Mouse (Mus musculus): Measurements from ENCODE around the gene Vsig8. TPM values are rescaled to one million over a fixed set of nuclear protein-coding genes. Genes with fewer than 3 reads are reported as not detected.

Vsig8 gene
- polyA plus RNA-seq, 1 experiment: not detected

DNA sequence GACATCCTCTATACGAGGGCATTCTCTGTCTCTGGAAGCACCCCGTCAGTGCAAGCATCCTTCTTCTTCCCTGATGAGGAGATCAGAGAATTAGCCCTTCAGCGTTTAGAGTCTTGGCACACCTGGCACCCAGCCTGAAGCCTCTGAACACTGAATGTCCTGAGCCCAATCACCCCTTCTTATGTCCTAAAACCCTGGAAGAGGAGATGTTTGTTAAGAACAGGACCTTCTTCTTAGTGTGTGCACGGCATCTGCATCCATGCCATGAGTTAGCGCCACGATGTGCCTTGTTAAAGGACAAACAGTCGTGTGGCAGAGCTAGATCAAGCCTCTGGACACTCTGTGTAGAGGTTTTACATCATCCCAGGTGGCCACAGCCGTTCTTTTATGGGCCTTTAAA lies 26.7 kb downstream of the Vsig8 start:
- H3K4me3 ChIP-seq (ENCODE audit: insufficient read depth, low read length): no peak overlapping the region
- H3K27ac ChIP-seq (ENCODE audit: insufficient read depth, low read length): no peak overlapping the region
- TF ChIP-seq CTCF (IDR thresholded peaks at IDR 0.05; ENCODE audit: borderline replicate concordance, insufficient read depth, low read length) (no peak), POLR2A (IDR thresholded peaks at IDR 0.05; ENCODE audit: low read depth, low read length) (no peak)
- peaks cover 10% of the 10 kb centered on the region for H3K4me1 ChIP-seq (ENCODE audit: control insufficient read depth, insufficient read depth, low read length)

DNA sequence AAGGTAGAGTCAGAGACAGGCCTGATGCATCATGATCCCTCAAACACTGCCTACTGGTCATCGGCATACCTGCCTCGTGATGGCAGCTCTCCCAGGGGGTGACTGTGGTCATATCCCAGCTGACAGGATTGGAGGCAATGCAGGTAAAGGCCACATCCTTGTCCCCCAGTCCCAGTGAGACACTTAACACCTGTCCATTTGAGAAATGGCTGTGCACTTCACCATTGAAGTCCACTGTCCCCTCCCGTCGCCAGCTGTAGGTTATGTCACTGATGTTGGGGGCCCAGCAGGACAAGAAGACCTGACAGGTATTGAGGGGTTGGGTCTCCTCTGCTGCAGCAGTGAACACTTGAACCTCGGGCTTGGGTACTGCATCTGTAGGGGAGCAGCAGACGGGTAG lies 28.5 kb downstream of the Vsig8 start:
- TF ChIP-seq POLR2A (IDR thresholded peaks at IDR 0.05; ENCODE audit: low read depth, low read length) (no peak), CTCF (IDR thresholded peaks at IDR 0.05; ENCODE audit: borderline replicate concordance, insufficient read depth, low read length) (no peak)
- H3K4me3 ChIP-seq (ENCODE audit: insufficient read depth, low read length): no peak overlapping the region
- H3K4me1 ChIP-seq (ENCODE audit: control insufficient read depth, insufficient read depth, low read length): peaks cover 10% of the 10 kb centered on the region
- H3K27ac ChIP-seq (ENCODE audit: insufficient read depth, low read length): no peak overlapping the region

- Histone ChIP-seq H3K4me3 (ENCODE audit: insufficient read depth, low read length) (no peak overlapping the region), H3K27ac (ENCODE audit: insufficient read depth, low read length) (no peak overlapping the region), H3K4me1 (ENCODE audit: control insufficient read depth, insufficient read depth, low read length) (peaks cover 10% of the 10 kb centered on the region)
- no peak for TF ChIP-seq CTCF (IDR thresholded peaks at IDR 0.05; ENCODE audit: borderline replicate concordance, insufficient read depth, low read length)
- TF ChIP-seq POLR2A (IDR thresholded peaks at IDR 0.05; ENCODE audit: low read depth, low read length): no peak
These were observed 29.3 kb downstream of the Vsig8 start for GRCm38 (mm10) chr1:172585026-172585425.

DNA sequence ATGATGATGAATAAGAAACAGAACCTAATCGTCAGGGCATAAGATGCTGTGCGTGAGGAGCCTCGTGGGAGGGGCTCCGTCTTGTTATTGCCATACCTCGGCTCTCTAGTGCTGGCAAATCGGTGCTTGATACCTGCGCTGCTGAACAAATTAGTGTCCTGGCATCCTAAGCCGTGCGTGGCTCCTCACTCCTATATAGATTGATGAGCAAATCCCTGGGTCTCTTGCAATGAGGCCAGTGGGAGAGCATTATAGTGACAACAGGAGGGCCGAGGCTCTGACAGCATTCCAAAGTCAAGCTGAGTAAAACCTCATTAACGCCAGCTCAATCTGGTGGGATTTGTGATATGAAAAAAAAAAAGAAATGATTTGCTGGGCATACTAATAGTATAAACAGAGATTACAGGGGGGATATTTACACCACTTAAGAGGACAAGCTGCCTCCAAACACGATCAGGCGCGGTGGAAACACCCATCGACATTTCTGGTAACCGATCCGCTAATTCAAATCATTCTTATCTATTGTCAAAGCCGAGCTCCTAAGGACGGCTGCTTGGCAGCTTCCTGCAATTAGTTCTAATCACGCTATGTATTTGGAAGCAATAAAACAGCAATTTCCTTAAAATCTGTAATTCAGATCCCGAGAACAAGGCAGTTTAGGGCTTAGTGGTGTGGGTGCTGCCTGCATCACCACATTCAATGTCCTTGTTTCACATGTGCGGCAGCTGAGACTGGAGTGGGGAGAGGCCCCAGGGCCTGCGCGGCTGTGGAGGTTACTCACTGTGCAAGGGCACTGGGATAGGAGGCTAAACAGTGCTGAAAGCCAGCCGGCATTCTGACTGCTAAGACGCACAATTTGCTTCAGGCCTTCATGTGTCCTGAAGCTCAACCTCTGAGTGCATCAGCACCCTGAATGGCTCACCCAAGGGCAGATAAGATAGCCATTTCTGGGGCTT lies 30.2 kb downstream of the Vsig8 start:
- TF ChIP-seq POLR2A (IDR thresholded peaks at IDR 0.05; ENCODE audit: low read depth, low read length): no peak
- TF ChIP-seq CTCF (IDR thresholded peaks at IDR 0.05; ENCODE audit: borderline replicate concordance, insufficient read depth, low read length): no peak
- no peak overlapping the region for H3K4me3 ChIP-seq (ENCODE audit: insufficient read depth, low read length)

GRCm38 (mm10) chr1:172590385-172590784 lies 34.6 kb downstream of the Vsig8 start, which contains the start of gene Slamf8:
Gene Slamf8, minus strand, starts transcription at chr1:172590568.
- TF ChIP-seq CTCF (IDR thresholded peaks at IDR 0.05; ENCODE audit: borderline replicate concordance, insufficient read depth, low read length) (no peak), POLR2A (IDR thresholded peaks at IDR 0.05; ENCODE audit: low read depth, low read length) (no peak)

More for the DNA sequence above, 30.2 kb downstream of the Vsig8 start:
- H3K4me1 ChIP-seq (ENCODE audit: control insufficient read depth, insufficient read depth, low read length): peaks cover 7% of the 10 kb centered on the region
- H3K27ac ChIP-seq (ENCODE audit: insufficient read depth, low read length): no peak overlapping the region

GRCm38 (mm10) chr1:172593321-172593720 lies 37.6 kb downstream of the Vsig8 start:
- no peaks in the 10 kb centered on the region for H3K4me1 ChIP-seq (ENCODE audit: control insufficient read depth, insufficient read depth, low read length)
- no peak overlapping the region for H3K27ac ChIP-seq (ENCODE audit: insufficient read depth, low read length)
- no peak overlapping the region for H3K4me3 ChIP-seq (ENCODE audit: insufficient read depth, low read length)
- TF ChIP-seq CTCF (IDR thresholded peaks at IDR 0.05; ENCODE audit: borderline replicate concordance, insufficient read depth, low read length) (no peak), POLR2A (IDR thresholded peaks at IDR 0.05; ENCODE audit: low read depth, low read length) (no peak)

More at GRCm38 (mm10) chr1:172590385-172590784, 34.6 kb downstream of the Vsig8 start, which contains the start of gene Slamf8:
- Histone ChIP-seq H3K4me3 (ENCODE audit: insufficient read depth, low read length) (no peak within 1 kb of the TSS), H3K4me1 (ENCODE audit: control insufficient read depth, insufficient read depth, low read length) (no peaks in the 10 kb centered on the region), H3K27ac (ENCODE audit: insufficient read depth, low read length) (no peak within 1 kb of the TSS)

- Histone ChIP-seq H3K27ac (ENCODE audit: insufficient read depth, low read length) (no peak overlapping the region), H3K4me3 (ENCODE audit: insufficient read depth, low read length) (no peak overlapping the region)
- TF ChIP-seq POLR2A (IDR thresholded peaks at IDR 0.05; ENCODE audit: low read depth, low read length) (no peak), CTCF (IDR thresholded peaks at IDR 0.05; ENCODE audit: borderline replicate concordance, insufficient read depth, low read length) (no peak)
These were observed 38.2 kb downstream of the Vsig8 start for GRCm38 (mm10) chr1:172593956-172594355.

GRCm38 (mm10) chr1:172594495-172594894 lies 38.8 kb downstream of the Vsig8 start:
- Histone ChIP-seq H3K4me1 (ENCODE audit: control insufficient read depth, insufficient read depth, low read length) (no peaks in the 10 kb centered on the region), H3K27ac (ENCODE audit: insufficient read depth, low read length) (no peak overlapping the region), H3K4me3 (ENCODE audit: insufficient read depth, low read length) (no peak overlapping the region)
- 0 out of 2 replicates have a peak, but pooled peaks have one; percentile 11 for TF ChIP-seq CTCF (IDR thresholded peaks at IDR 0.05; ENCODE audit: borderline replicate concordance, insufficient read depth, low read length)
- TF ChIP-seq POLR2A (IDR thresholded peaks at IDR 0.05; ENCODE audit: low read depth, low read length): no peak

More at GRCm38 (mm10) chr1:172593956-172594355, 38.2 kb downstream of the Vsig8 start:
- no peaks in the 10 kb centered on the region for H3K4me1 ChIP-seq (ENCODE audit: control insufficient read depth, insufficient read depth, low read length)

- TF ChIP-seq CTCF (IDR thresholded peaks at IDR 0.05; ENCODE audit: borderline replicate concordance, insufficient read depth, low read length) (no peak), POLR2A (IDR thresholded peaks at IDR 0.05; ENCODE audit: low read depth, low read length) (no peak)
- H3K4me1 ChIP-seq (ENCODE audit: control insufficient read depth, insufficient read depth, low read length): no peaks in the 10 kb centered on the region
- no peak within 1 kb of the TSS for H3K4me3 ChIP-seq (ENCODE audit: insufficient read depth, low read length)
- no peak within 1 kb of the TSS for H3K27ac ChIP-seq (ENCODE audit: insufficient read depth, low read length)
These were observed 46.6 kb downstream of the Vsig8 start, which contains the start of gene Fcrl6 for GRCm38 (mm10) chr1:172602326-172602725. Gene Fcrl6, minus strand, starts transcription at chr1:172602551.

- no peak overlapping the region for H3K27ac ChIP-seq (ENCODE audit: insufficient read depth, low read length)
- TF ChIP-seq POLR2A (IDR thresholded peaks at IDR 0.05; ENCODE audit: low read depth, low read length): no peak
- TF ChIP-seq CTCF (IDR thresholded peaks at IDR 0.05; ENCODE audit: borderline replicate concordance, insufficient read depth, low read length): no peak
These were observed 55.6 kb downstream of the Vsig8 start for GRCm38 (mm10) chr1:172611304-172611703.

More at GRCm38 (mm10) chr1:172611304-172611703, 55.6 kb downstream of the Vsig8 start:
- no peaks in the 10 kb centered on the region for H3K4me1 ChIP-seq (ENCODE audit: control insufficient read depth, insufficient read depth, low read length)
- H3K4me3 ChIP-seq (ENCODE audit: insufficient read depth, low read length): no peak overlapping the region
